Comparison of ENCODE assay signal across 24 mouse cellular contexts in the genomic region with DNA sequence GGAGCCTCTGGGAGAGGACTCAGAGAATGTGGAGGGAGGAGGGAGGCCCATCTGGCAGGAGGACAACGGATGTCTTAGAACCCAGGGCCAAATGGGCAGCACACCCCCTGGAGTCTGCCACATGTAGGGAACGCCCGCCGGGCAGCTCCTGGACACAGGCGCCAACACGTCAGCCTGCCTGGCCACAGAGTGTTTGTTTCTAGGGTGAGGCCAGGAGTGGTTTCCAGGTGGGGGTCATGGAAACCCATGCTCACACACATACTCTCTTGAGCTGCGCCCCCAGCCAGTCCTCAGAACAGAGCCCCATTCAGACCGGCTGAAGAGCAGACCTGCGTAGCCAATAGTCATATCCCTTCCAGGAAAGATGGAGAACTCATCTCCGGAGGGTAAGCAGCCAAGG. TPM values are rescaled to one million over a fixed set of nuclear protein-coding genes. Genes with fewer than 3 reads are reported as not detected.
DNase-seq lines count a peak whose midpoint lies in the region; ATAC-seq and TF ChIP-seq lines count a peak whose summit lies in the region.
"Had no signal": no experiment of that assay in that cellular context is flagged by ENCODE, and none has a peak within 500 bp of the region (broad histone marks: within the 10 kb centered on the region; RNA-seq: fewer than 3 reads in every experiment).

No protein-coding gene starts in this region.

- H3K36me3 ChIP-seq in limb, embryonic 13.5 days, result no peaks in the 10 kb centered on the region
- no peaks in the 10 kb centered on the region for H3K36me3 ChIP-seq in limb, embryonic 10.5 days
- H3K36me3 ChIP-seq in embryonic facial prominence, embryonic 15.5 days, result no peaks in the 10 kb centered on the region
- no peaks in the 10 kb centered on the region for H3K36me3 ChIP-seq in limb, embryonic 15.5 days
- no peaks in the 10 kb centered on the region for H3K36me3 ChIP-seq in forebrain, postnatal 0 days (ENCODE audit: insufficient read depth)
- H3K36me3 ChIP-seq: embryonic facial prominence, embryonic 12.5 days; forebrain, embryonic 10.5 days; forebrain, embryonic 15.5 days; heart, embryonic 10.5 days; intestine, embryonic 15.5 days had no signal

- H3K27me3 ChIP-seq in limb, embryonic 13.5 days, result no peaks in the 10 kb centered on the region
- H3K27me3 ChIP-seq in limb, embryonic 10.5 days (ENCODE audit: low read depth, poor library complexity, severe bottlenecking), result peaks cover 46% of the 10 kb centered on the region; the same call in 1 of the 2 replicates
- no peaks in the 10 kb centered on the region for H3K27me3 ChIP-seq in embryonic facial prominence, embryonic 15.5 days
- no peaks in the 10 kb centered on the region for H3K27me3 ChIP-seq in limb, embryonic 15.5 days
- no peaks in the 10 kb centered on the region for H3K27me3 ChIP-seq in forebrain, postnatal 0 days (ENCODE audit: insufficient read depth, low read length)
- H3K27me3 ChIP-seq: forebrain, embryonic 15.5 days; intestine, embryonic 15.5 days had no signal

- no peaks in the 10 kb centered on the region for H3K9me3 ChIP-seq in limb, embryonic 13.5 days
- no peaks in the 10 kb centered on the region for H3K9me3 ChIP-seq in limb, embryonic 10.5 days (replicated peaks)
- no peaks in the 10 kb centered on the region for H3K9me3 ChIP-seq in embryonic facial prominence, embryonic 15.5 days (replicated peaks)
- no peaks in the 10 kb centered on the region for H3K9me3 ChIP-seq in limb, embryonic 15.5 days
- H3K9me3 ChIP-seq in forebrain, postnatal 0 days (ENCODE audit: low read length), result no peaks in the 10 kb centered on the region
- H3K9me3 ChIP-seq: embryonic facial prominence, embryonic 12.5 days; forebrain, embryonic 10.5 days; forebrain, embryonic 15.5 days; heart, embryonic 10.5 days; intestine, embryonic 15.5 days had no signal

- H3K4me2 ChIP-seq in limb, embryonic 13.5 days (replicated peaks), result no peak overlapping the region
- no peak overlapping the region for H3K4me2 ChIP-seq in embryonic facial prominence, embryonic 15.5 days (replicated peaks)
- no peak overlapping the region for H3K4me2 ChIP-seq in limb, embryonic 15.5 days
- no peak overlapping the region for H3K4me2 ChIP-seq in forebrain, postnatal 0 days (ENCODE audit: low read depth)
- H3K4me2 ChIP-seq: embryonic facial prominence, embryonic 12.5 days; forebrain, embryonic 15.5 days; intestine, embryonic 15.5 days had no signal

- intact Hi-C loops in gastrocnemius, adult 2 months (cut with DNase I), result no loop called here

- H3K9ac ChIP-seq in limb, embryonic 13.5 days, result no peak overlapping the region
- no peak overlapping the region for H3K9ac ChIP-seq in embryonic facial prominence, embryonic 15.5 days
- H3K9ac ChIP-seq in limb, embryonic 15.5 days, result no peak overlapping the region
- no peak overlapping the region for H3K9ac ChIP-seq in forebrain, postnatal 0 days
- H3K9ac ChIP-seq: embryonic facial prominence, embryonic 12.5 days; forebrain, embryonic 15.5 days; intestine, embryonic 15.5 days had no signal

- DNase-seq in gastrocnemius, adult 2 months, result peak; percentile 24
- no peak for DNase-seq in gastrocnemius, postnatal 10 days
- no peak for DNase-seq in limb, embryonic 10.5 days (ENCODE audit: low spot score)
- no peak for DNase-seq in gastrocnemius, postnatal 4 days (ENCODE audit: low spot score in 2 of 2)
- no peak for DNase-seq in forebrain, postnatal 0 days
- DNase-seq: adrenal gland, postnatal 10 days; cerebellum, adult 11 months; cerebellum, adult 8-10 months; cerebellum, postnatal 14 days; embryo, embryonic 11 days; gastrocnemius, postnatal 25 days; heart, adult 11 months; heart, postnatal 10 days; heart, postnatal 4 days had no signal

- peak; percentile 45; the same call in 1 of the 2 replicates for ATAC-seq in limb, embryonic 13.5 days (ENCODE audit: low FRiP score, low read depth)
- ATAC-seq in embryonic facial prominence, embryonic 15.5 days (ENCODE audit: insufficient number of reproducible peaks, low FRiP score, low TSS enrichment, low read depth), result peak; percentile 35
- peak; percentile 86 for ATAC-seq in limb, embryonic 15.5 days (ENCODE audit: insufficient number of reproducible peaks, low FRiP score, low TSS enrichment, low read depth)
- ATAC-seq in forebrain, postnatal 0 days, result no peak
- ATAC-seq: forebrain, embryonic 15.5 days; intestine, embryonic 15.5 days had no signal

- TF ChIP-seq CTCF in gastrocnemius, adult 2 months (IDR thresholded peaks at IDR 0.05), result no peak
- TF ChIP-seq CTCF in forebrain, postnatal 0 days (IDR thresholded peaks at IDR 0.05; ENCODE audit: low read depth), result no peak

- no peak overlapping the region for H3K4me3 ChIP-seq in gastrocnemius, adult 2 months
- H3K4me3 ChIP-seq in limb, embryonic 13.5 days, result no peak overlapping the region
- H3K4me3 ChIP-seq in limb, embryonic 10.5 days, result no peak overlapping the region
- H3K4me3 ChIP-seq in embryonic facial prominence, embryonic 15.5 days (replicated peaks), result no peak overlapping the region
- no peak overlapping the region for H3K4me3 ChIP-seq in limb, embryonic 15.5 days
- no peak overlapping the region for H3K4me3 ChIP-seq in forebrain, postnatal 0 days (ENCODE audit: low read depth, low read length)
- H3K4me3 ChIP-seq: embryonic facial prominence, embryonic 12.5 days; forebrain, embryonic 10.5 days; forebrain, embryonic 15.5 days; heart, embryonic 10.5 days; intestine, embryonic 15.5 days had no signal

- WGBS in limb, embryonic 13.5 days, result 73% methylated on average over 10 of the region's 10 CpGs
- 80% methylated on average over 10 of the region's 10 CpGs for WGBS in limb, embryonic 10.5 days
- 79% methylated on average over 10 of the region's 10 CpGs for WGBS in embryonic facial prominence, embryonic 15.5 days
- WGBS in limb, embryonic 15.5 days, result 65% methylated on average over 10 of the region's 10 CpGs
- WGBS in forebrain, postnatal 0 days, result 86% methylated on average over 10 of the region's 10 CpGs

- no peak overlapping the region for H3K27ac ChIP-seq in gastrocnemius, adult 2 months
- H3K27ac ChIP-seq in limb, embryonic 13.5 days, result peak overlapping the region; percentile 53; the same call in 1 of the 2 replicates
- H3K27ac ChIP-seq in limb, embryonic 10.5 days, result no peak overlapping the region
- H3K27ac ChIP-seq in embryonic facial prominence, embryonic 15.5 days (replicated peaks), result no peak overlapping the region
- H3K27ac ChIP-seq in limb, embryonic 15.5 days, result peak overlapping the region; percentile 47; the same call in 1 of the 2 replicates
- no peak overlapping the region for H3K27ac ChIP-seq in forebrain, postnatal 0 days (ENCODE audit: low read depth, low read length)
- H3K27ac ChIP-seq: embryonic facial prominence, embryonic 12.5 days; forebrain, embryonic 10.5 days; forebrain, embryonic 15.5 days; heart, embryonic 10.5 days; intestine, embryonic 15.5 days had no signal

- H3K4me1 ChIP-seq in limb, embryonic 13.5 days, result peaks cover 30% of the 10 kb centered on the region
- H3K4me1 ChIP-seq in limb, embryonic 10.5 days, result peaks cover 29% of the 10 kb centered on the region
- H3K4me1 ChIP-seq in embryonic facial prominence, embryonic 15.5 days, result peaks cover 34% of the 10 kb centered on the region
- H3K4me1 ChIP-seq in limb, embryonic 15.5 days, result peaks cover 28% of the 10 kb centered on the region
- no peaks in the 10 kb centered on the region for H3K4me1 ChIP-seq in forebrain, postnatal 0 days (ENCODE audit: insufficient read depth)
- H3K4me1 ChIP-seq: forebrain, embryonic 15.5 days had no signal

RNA-seq across cellular contexts. Expression of a gene that starts 35.4 kb away (rescaled TPM):
- total RNA-seq in gastrocnemius, adult 2 months (2021), result under 1 TPM; 0.23 to 0.84 TPM
- total RNA-seq in gastrocnemius, postnatal 10 days (2021), result 10 to 100 TPM in 1 of 2 experiments, 1 to 10 TPM in 1; 5.5 to 10.1 TPM
- polyA plus RNA-seq in limb, embryonic 13.5 days (2015; fragmentation: Nextera tagmentation; extraction: Ambion mirVana), result 4.3 and 5.8 TPM in 2 replicates
- 0.66 and 1.1 TPM in 2 replicates for polyA plus RNA-seq in limb, embryonic 10.5 days (2016; fragmentation: Nextera tagmentation; extraction: Ambion mirVana)
- polyA plus RNA-seq in embryonic facial prominence, embryonic 15.5 days (2015; fragmentation: Nextera tagmentation; extraction: Ambion mirVana), result 4.8 and 5.1 TPM in 2 replicates
- polyA plus RNA-seq in limb, embryonic 15.5 days (2015; fragmentation: Nextera tagmentation; extraction: Ambion mirVana), result 5.7 and 6.5 TPM in 2 replicates
- 10 to 100 TPM; 16.3 to 19.2 TPM for total RNA-seq in gastrocnemius, postnatal 4 days (2021)
- total RNA-seq in forebrain, postnatal 0 days (2014; rRNA removed), result 14.1 and 18.5 TPM in 2 replicates
- polyA plus RNA-seq in forebrain, postnatal 0 days (2015; fragmentation: Nextera tagmentation; extraction: Ambion mirVana), result 0.79 and 1.9 TPM in 2 replicates
- total RNA-seq: common myeloid progenitor, adult 5-6 weeks; MEL had no signal

Comparison
In these comparisons a context has a peak if more than half of its experiments do, and no peak if none do; other contexts are left out.
1. H3K27ac ChIP-seq: peak in limb, embryonic 13.5 days (single experiment) and limb, embryonic 15.5 days (single experiment); none in gastrocnemius, adult 2 months (single experiment), limb, embryonic 10.5 days (single experiment), embryonic facial prominence, embryonic 15.5 days (single experiment) and forebrain, postnatal 0 days (single experiment).